Mouse (Mus musculus): Measurements from ENCODE around the gene Map7d2.
A peak's percentile ranks its signal among the peaks of the same experiment; 100 is the strongest.

The Map7d2 gene

GRCm38 (mm10) chrX:159510716-159511051, 96.3 kb downstream of the Map7d2 start:
- DNase-seq, result no peak

DNA sequence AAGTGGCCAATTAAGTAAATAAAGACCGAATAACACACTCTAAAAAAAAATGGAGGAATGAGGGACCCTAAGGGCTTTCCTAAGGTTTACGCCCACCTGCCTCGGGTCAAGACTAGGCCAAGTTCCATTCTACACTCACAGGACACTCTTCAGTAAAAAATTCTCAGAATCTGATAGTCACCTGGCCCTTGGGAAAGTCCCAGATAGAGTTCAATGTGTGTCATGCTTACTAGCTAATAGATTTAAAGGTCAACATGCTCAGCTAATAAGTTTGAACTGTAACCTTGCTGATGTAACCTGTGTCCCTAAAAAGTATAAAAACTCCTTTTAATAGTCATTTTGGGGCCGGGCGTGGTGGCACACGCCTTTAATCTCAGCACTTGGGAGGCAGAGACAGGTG, 101.2 kb downstream of the Map7d2 start:
- DNase-seq, result no peak

DNA sequence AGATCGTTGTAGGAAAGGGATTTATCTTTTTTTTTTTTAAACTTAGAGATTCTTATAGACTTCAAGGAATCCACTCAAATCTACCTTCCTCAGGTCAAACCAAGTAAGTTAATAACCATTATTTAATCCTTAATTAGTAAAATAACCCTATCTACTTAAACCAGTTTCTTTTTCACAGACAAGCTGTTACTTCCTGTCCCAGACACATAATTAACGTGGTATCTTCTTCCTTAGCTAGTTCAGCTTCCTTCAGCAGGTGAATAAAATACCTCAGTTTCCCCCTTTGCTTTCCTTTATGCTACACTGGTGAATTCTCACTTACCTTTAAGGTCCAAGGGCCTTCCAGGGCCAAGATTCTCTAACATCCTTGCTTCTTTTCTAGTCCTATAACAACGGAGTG, 107.4 kb downstream of the Map7d2 start:
- no peak for DNase-seq

GRCm38 (mm10) chrX:159522651-159523050, 108.3 kb downstream of the Map7d2 start:
- DNase-seq, result no peak

DNA sequence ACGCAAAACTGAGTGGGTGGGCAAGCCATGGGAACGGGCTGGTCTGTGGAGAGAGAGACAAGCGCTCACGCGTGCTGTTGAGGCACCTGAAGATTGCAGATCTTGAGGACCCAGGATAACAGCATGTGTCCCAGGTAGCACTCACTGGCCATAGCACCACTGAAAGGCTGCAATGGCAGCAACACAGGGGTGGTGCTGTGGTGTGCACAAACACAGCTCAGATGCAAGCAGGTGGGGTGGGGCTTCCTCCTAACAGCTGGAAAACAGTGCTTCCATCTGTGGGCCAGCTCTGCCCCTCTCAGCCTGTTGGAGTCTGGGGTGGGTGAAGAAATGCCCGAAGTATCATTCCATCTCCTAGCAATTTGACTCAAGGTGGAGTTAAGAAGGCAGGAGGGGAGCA, 112.0 kb downstream of the Map7d2 start, which contains the start of gene Bclaf3:
Bclaf3 (plus strand) TSS at position 301 of the 400 bp plus-strand sequence.
- no peak for DNase-seq

- DNase-seq, result peak; percentile 97 to 98
Measured at GRCm38 (mm10) chrX:159532427-159532810, 118.0 kb downstream of the Map7d2 start.

DNA sequence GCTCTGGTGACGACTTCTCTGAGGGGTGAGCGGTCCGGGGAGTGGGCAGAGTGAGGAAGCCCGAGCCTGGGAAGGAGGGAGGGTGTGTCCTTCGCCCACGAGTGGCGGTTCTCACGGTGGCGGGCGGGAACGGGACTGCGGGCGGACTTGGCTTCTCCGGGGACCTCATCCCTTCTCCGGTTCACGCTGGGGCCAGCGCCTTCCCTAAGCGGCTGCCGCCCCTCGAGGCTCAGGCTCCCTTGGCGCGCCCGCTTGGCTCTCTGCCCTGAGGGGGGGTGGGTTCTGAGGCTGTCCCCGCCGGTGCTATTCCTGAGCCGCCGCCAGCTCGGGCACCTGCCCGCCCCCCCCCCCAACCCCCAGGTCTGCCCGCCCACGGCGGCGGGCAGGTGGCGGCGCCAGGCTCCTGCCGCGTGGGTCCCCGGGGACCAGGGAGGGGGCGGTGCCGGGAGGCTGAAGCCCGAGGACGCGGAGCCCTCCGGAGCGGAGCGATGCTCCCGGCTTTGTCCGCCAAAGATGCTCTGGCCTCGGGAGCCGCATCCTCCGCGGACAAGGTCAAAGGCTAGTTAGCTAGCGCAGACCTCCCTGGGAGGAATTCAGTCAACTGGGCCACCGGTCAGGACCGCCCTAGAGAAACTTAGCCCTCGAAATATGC, 118.6 kb downstream of the Map7d2 start:
- DNase-seq, result peak; percentile 48 to 61

- DNase-seq, result no peak
Measured at GRCm38 (mm10) chrX:159541936-159542335, 127.6 kb downstream of the Map7d2 start.

DNA sequence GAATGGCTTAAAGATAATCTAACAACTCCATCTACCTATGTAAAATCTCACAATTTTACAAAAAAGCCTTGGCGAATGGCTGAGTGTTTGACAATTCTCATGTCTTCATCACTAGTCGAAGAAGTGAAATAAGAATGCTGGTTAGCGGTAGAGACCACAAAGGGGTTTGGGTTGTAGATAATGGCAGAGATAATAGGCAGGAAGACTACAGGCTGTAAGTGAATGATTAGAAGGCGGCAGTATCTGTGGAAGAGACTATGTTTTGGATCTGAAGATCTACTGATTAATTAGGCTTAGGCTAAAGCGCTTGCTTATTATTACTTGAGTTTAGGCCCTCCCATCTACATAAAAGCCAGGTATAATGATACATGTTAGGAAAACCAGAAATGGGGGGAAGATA, 132.7 kb downstream of the Map7d2 start:
- DNase-seq, result no peak
